Mouse (Mus musculus): ENCODE measurements around the gene Mgst2. TPM values are rescaled to one million over a fixed set of nuclear protein-coding genes. Genes with fewer than 3 reads are reported as not detected.

Mgst2 gene
- polyA plus RNA-seq, 1 experiment: 1.8 TPM

DNA sequence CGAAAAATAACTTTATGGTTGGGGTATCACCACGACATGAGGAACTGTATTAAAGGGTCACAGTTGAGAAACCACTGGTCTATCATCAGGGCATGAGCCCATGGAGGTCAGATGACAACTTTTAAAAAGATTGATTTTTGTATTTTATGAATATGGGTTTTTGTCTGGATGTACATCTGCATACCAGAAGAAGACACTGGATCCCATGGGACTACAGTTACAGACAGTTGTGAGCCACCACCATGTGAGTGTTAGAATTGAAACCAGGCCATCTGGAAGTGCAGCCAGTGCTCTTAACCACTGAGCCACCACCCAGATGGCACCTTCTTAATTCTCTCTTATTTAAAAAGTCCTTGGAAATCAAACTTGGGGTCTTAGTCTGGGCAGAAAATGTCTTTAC lies 24.2 kb upstream of the Mgst2 start:
- no peaks in the 10 kb centered on the region for H3K4me1 ChIP-seq (ENCODE audit: control insufficient read depth, insufficient read depth, low read length)
- H3K4me3 ChIP-seq (ENCODE audit: insufficient read depth, low read length): no peak overlapping the region
- H3K27ac ChIP-seq (ENCODE audit: insufficient read depth, low read length): no peak overlapping the region
- TF ChIP-seq CTCF (IDR thresholded peaks at IDR 0.05; ENCODE audit: borderline replicate concordance, insufficient read depth, low read length) (no peak), POLR2A (IDR thresholded peaks at IDR 0.05; ENCODE audit: low read depth, low read length) (no peak)

DNA sequence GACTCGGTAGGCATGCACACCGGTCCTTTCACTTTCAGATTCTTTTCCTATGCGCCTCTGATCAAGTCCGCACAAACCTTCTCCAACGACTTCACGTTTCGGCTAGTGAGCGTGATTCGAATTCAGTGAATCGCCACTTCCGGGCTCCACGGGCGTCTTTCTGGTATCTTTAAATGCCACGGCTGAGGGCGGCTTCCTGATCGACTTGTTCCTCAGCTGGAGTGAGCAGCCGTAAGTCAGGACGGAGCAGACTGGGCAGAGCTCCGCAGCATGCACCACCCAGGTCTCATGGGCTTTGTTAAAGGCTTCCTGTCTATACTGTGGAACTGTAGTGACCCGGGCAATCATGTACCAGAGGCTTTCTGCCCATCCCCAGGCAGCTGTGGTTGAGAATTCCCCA lies 23.5 kb upstream of the Mgst2 start:
- no peak for TF ChIP-seq CTCF (IDR thresholded peaks at IDR 0.05; ENCODE audit: borderline replicate concordance, insufficient read depth, low read length)
- TF ChIP-seq POLR2A (IDR thresholded peaks at IDR 0.05; ENCODE audit: low read depth, low read length): no peak
- no peaks in the 10 kb centered on the region for H3K4me1 ChIP-seq (ENCODE audit: control insufficient read depth, insufficient read depth, low read length)

DNA sequence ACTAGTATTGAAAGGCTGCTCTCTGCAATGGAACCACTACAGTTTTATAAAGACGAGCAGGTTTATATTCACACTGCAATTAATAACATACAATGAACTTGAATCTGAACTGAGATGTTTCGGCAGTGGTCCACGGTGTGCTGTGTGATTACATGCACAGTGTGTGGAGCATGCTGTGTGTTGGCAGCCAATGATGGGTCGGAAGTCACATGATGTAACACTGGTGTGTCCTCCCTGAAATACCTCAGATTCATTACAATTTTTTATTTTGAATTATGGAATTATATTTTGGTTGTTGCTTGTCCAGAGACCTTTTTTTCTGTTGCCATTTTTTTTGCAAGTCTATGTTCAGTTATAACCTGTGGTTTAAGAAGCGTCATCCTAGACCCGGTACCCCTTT lies 22.8 kb upstream of the Mgst2 start:
- Histone ChIP-seq H3K27ac (ENCODE audit: insufficient read depth, low read length) (no peak overlapping the region), H3K4me1 (ENCODE audit: control insufficient read depth, insufficient read depth, low read length) (no peaks in the 10 kb centered on the region), H3K4me3 (ENCODE audit: insufficient read depth, low read length) (no peak overlapping the region)
- TF ChIP-seq POLR2A (IDR thresholded peaks at IDR 0.05; ENCODE audit: low read depth, low read length) (no peak), CTCF (IDR thresholded peaks at IDR 0.05; ENCODE audit: borderline replicate concordance, insufficient read depth, low read length) (no peak)

More for the DNA sequence above, 23.5 kb upstream of the Mgst2 start:
- Histone ChIP-seq H3K4me3 (ENCODE audit: insufficient read depth, low read length) (no peak overlapping the region), H3K27ac (ENCODE audit: insufficient read depth, low read length) (no peak overlapping the region)

DNA sequence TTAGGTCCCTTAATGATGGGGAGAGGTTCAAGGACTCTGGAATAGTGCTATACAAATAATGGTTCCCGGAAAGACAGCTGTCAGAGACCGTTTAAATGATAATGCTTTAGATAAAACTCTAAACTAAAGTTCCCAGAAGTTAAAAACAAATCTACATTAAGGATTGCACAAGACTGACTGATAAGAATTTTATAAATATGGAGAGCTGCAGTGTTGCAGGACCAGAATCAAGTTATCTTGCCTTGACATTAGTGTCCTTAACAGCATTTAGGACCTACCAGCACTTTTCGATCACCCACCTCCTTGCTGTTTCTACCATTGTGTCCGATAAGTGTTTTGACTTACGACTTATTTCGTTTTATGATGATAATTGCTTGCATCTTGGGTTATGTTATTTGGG lies 21.9 kb upstream of the Mgst2 start:
- no peak for TF ChIP-seq CTCF (IDR thresholded peaks at IDR 0.05; ENCODE audit: borderline replicate concordance, insufficient read depth, low read length)
- no peak for TF ChIP-seq POLR2A (IDR thresholded peaks at IDR 0.05; ENCODE audit: low read depth, low read length)
- Histone ChIP-seq H3K4me1 (ENCODE audit: control insufficient read depth, insufficient read depth, low read length) (no peaks in the 10 kb centered on the region), H3K4me3 (ENCODE audit: insufficient read depth, low read length) (no peak overlapping the region), H3K27ac (ENCODE audit: insufficient read depth, low read length) (no peak overlapping the region)

DNA sequence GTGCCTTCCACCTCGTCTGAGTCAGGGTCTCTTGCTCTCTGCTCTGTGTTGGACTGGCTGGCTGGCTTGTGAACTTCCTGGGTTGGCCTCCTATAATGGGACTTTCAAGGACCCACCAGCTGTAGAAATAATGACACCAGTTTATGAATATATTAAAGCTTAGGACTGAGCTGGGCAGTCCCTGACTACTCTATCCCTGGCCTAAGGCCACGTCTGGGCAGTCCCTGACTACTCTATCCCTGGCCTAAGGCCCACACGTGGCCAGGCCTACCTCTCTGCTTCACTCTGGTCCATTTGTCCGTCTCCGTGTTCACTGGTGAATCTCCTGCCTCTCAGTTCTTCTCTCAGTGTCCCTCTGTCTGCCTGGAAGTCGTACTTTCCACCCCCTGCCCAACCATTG lies 14.7 kb upstream of the Mgst2 start:
- Histone ChIP-seq H3K4me1 (ENCODE audit: control insufficient read depth, insufficient read depth, low read length) (no peaks in the 10 kb centered on the region), H3K4me3 (ENCODE audit: insufficient read depth, low read length) (no peak overlapping the region), H3K27ac (ENCODE audit: insufficient read depth, low read length) (no peak overlapping the region)
- TF ChIP-seq CTCF (IDR thresholded peaks at IDR 0.05; ENCODE audit: borderline replicate concordance, insufficient read depth, low read length) (no peak), POLR2A (IDR thresholded peaks at IDR 0.05; ENCODE audit: low read depth, low read length) (no peak)

DNA sequence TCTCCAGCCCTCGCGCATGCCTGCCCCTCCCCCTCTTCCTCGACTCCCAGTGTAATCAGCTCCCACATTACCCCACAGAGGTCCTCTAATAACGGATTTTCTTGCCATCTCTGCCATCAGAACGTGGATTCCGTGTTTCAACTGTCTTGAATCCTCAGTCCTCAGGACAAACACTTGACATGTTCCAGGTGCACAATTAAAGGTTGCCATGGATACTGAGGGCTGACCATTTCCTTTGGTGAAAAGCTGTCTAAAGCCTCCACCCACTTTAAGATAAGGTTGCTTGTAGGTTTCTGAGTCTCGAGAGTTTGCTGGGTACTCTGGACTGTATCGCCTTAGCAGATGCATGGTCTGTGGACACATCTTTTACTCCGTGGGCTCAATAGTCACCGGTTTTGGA lies 13.9 kb upstream of the Mgst2 start:
- TF ChIP-seq POLR2A (IDR thresholded peaks at IDR 0.05; ENCODE audit: low read depth, low read length): no peak
- Histone ChIP-seq H3K4me3 (ENCODE audit: insufficient read depth, low read length) (no peak overlapping the region), H3K27ac (ENCODE audit: insufficient read depth, low read length) (no peak overlapping the region), H3K4me1 (ENCODE audit: control insufficient read depth, insufficient read depth, low read length) (no peaks in the 10 kb centered on the region)

DNA sequence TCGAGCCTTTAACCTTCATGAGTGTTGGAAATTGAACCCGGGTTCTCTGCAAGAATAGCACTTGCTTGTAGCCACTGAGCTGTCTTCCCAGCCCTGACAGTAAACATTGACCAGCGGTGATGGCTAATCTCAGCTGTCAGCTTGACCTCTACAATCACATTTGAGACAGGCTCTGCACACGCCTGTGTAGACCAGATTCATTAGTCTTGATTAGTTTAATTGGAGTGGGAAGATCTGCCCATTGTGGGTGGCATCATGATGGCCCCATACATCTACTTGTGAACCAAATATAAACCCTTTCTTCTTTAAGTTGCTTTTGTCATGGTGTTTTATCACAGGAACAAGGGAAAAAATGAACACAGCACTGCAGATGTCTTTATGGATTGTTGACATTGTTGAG lies 12.8 kb upstream of the Mgst2 start:
- no peak for TF ChIP-seq CTCF (IDR thresholded peaks at IDR 0.05; ENCODE audit: borderline replicate concordance, insufficient read depth, low read length)
- no peak for TF ChIP-seq POLR2A (IDR thresholded peaks at IDR 0.05; ENCODE audit: low read depth, low read length)
- Histone ChIP-seq H3K4me3 (ENCODE audit: insufficient read depth, low read length) (no peak overlapping the region), H3K27ac (ENCODE audit: insufficient read depth, low read length) (no peak overlapping the region), H3K4me1 (ENCODE audit: control insufficient read depth, insufficient read depth, low read length) (no peaks in the 10 kb centered on the region)

DNA sequence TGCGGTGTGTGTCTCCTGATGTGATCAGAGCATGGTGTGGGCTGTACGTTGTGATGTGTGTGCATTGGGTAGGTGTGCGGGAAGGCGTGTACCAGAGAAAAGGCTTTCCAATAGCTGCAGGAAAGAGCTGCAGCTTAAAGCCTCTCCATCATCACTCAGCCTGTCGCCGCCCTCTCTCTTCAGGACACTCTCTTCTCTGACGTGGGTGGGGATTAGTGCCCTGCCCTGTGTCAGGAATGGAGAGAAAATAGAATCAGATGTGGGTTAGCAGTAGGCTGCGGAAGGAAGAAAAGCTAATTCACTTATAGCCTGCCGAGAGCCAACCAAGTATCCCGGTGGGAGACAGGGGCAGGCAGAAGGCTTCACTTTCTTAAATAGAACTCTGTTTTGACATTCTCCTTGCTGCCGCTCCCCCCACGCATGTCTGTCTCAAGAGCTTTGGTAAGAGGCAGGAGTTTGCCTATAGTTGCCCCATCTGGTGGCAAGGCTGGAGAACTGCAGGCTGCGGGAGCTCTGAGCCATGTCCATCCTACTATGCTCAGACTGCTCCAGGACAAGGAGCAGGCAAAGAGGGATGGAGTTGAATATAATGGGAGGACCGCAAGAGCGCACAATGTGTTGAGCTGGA lies 12.0 kb upstream of the Mgst2 start:
- no peaks in the 10 kb centered on the region for H3K4me1 ChIP-seq (ENCODE audit: control insufficient read depth, insufficient read depth, low read length)
- TF ChIP-seq POLR2A (IDR thresholded peaks at IDR 0.05; ENCODE audit: low read depth, low read length) (no peak), CTCF (IDR thresholded peaks at IDR 0.05; ENCODE audit: borderline replicate concordance, insufficient read depth, low read length) (peak; percentile 80)
- H3K4me3 ChIP-seq (ENCODE audit: insufficient read depth, low read length): no peak overlapping the region
- no peak overlapping the region for H3K27ac ChIP-seq (ENCODE audit: insufficient read depth, low read length)

DNA sequence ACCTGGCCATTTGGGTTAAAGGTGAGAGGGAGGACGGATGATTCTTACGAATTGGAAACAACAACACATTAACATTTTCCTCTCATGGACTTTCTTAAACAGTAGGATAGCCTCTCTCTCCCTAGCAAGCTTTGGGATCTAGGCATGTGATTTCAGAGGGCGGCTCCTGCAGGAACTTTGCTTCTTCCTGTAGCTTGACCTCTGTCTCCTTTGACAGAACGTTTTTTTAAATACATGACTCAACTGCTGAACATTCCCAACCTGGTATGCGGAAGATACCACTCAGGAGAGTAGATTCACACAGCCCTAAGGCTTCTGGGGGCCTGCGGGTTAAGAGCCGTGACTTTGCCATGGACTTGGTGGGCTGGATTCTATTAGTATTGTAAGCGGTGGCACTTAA lies 10.7 kb upstream of the Mgst2 start:
- Histone ChIP-seq H3K4me3 (ENCODE audit: insufficient read depth, low read length) (no peak overlapping the region), H3K27ac (ENCODE audit: insufficient read depth, low read length) (no peak overlapping the region), H3K4me1 (ENCODE audit: control insufficient read depth, insufficient read depth, low read length) (no peaks in the 10 kb centered on the region)
- TF ChIP-seq CTCF (IDR thresholded peaks at IDR 0.05; ENCODE audit: borderline replicate concordance, insufficient read depth, low read length) (no peak), POLR2A (IDR thresholded peaks at IDR 0.05; ENCODE audit: low read depth, low read length) (no peak)

DNA sequence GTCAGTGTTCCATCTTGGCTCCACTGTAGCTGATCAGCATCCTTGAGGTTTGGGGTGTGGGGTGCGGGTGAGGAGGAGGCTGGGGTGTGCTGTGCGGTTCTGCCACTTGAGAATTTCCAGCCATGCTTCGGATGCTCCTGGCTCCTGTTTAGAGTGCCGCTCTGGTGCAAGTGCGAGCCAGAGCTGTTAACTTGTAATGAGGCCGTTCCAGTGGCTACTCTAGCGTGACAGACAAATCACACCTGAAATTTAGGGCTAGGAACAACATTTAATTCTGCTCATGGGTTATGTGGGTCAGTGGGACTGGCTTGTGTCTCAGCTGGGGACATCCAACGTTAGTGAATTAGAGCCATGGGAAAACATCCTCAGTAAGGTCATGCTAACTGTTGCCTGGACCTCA lies 10.2 kb upstream of the Mgst2 start:
- no peak for TF ChIP-seq POLR2A (IDR thresholded peaks at IDR 0.05; ENCODE audit: low read depth, low read length)
- TF ChIP-seq CTCF (IDR thresholded peaks at IDR 0.05; ENCODE audit: borderline replicate concordance, insufficient read depth, low read length): no peak
- Histone ChIP-seq H3K27ac (ENCODE audit: insufficient read depth, low read length) (no peak overlapping the region), H3K4me1 (ENCODE audit: control insufficient read depth, insufficient read depth, low read length) (no peaks in the 10 kb centered on the region), H3K4me3 (ENCODE audit: insufficient read depth, low read length) (no peak overlapping the region)

DNA sequence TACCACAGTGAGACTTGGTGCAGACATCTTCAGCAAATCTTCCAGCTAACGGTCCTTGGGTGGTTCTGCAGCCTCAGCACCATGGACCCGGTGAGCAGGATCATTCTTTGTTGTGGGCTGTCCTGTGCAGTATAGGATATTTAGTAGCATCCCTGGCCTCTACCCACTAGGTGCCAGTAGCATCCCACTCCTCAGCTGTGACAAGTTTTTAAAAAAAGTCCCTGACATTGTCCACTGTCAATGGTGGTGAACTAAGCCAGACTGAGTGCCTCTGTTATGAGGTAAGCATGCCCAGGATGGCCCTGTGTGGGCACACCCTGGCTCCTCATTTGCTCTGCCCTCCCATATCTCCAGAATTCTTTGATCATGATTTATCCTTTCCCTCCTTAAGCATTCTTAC lies 9.0 kb upstream of the Mgst2 start:
- H3K4me3 ChIP-seq (ENCODE audit: insufficient read depth, low read length): no peak overlapping the region
- TF ChIP-seq POLR2A (IDR thresholded peaks at IDR 0.05; ENCODE audit: low read depth, low read length) (no peak), CTCF (IDR thresholded peaks at IDR 0.05; ENCODE audit: borderline replicate concordance, insufficient read depth, low read length) (no peak)
- no peaks in the 10 kb centered on the region for H3K4me1 ChIP-seq (ENCODE audit: control insufficient read depth, insufficient read depth, low read length)
- H3K27ac ChIP-seq (ENCODE audit: insufficient read depth, low read length): no peak overlapping the region
